Mouse (Mus musculus) heart, postnatal 0 days (tissue): ENCODE results near the gene Hmox2. TPM values are rescaled to one million over a fixed set of nuclear protein-coding genes. Genes with fewer than 3 reads are reported as not detected.

Source experiments
- ATAC-seq: fragments of 200-750 bp; cut with Nextera tagmentation; 2 replicates; pipeline ENCODE4 v1.8.0; 2017; ENCODE audit warnings: low read depth, moderate number of reproducible peaks, moderate library complexity; ENCODE audit not compliant: insufficient read depth
- DNase-seq: peaks from one replicate; pipeline ENCODE4 v3.0.0-alpha.2; 2016; ENCODE audit warnings: low spot score
- H3K27ac ChIP-seq: fragments of 300-500 bp; sonication (generic); 2 replicates; pipeline ENCODE4 v1.5.1; 2014; ENCODE audit warnings: low read depth, mild to moderate bottlenecking
- H3K27me3 ChIP-seq: fragments of 300-500 bp; sonication (generic); 2 replicates; pipeline ENCODE4 v1.6.1; 2014; ENCODE audit warnings: low read length, mixed read lengths; ENCODE audit not compliant: control insufficient read depth, insufficient read depth
- H3K36me3 ChIP-seq: fragments of 300-500 bp; sonication (generic); replicated peaks from 2 replicates; pipeline ENCODE4 v1.6.1; 2014; ENCODE audit warnings: low read length, mixed read lengths; ENCODE audit not compliant: control insufficient read depth, insufficient read depth
- H3K4me1 ChIP-seq: fragments of 300-500 bp; sonication (generic); 2 replicates; pipeline ENCODE4 v1.6.1; 2014; ENCODE audit warnings: antibody characterized with exemption; ENCODE audit not compliant: control insufficient read depth, insufficient read depth
- H3K4me2 ChIP-seq: fragments of 300-500 bp; sonication (generic); 2 replicates; pipeline ENCODE4 v1.6.1; 2014; ENCODE audit warnings: low read depth, mild to moderate bottlenecking, low read length, moderate library complexity
- H3K4me3 ChIP-seq: fragments of 300-500 bp; sonication (generic); 2 replicates; pipeline ENCODE4 v1.5.1; 2014; ENCODE audit warnings: low read depth, low read length
- H3K9ac ChIP-seq: fragments of 300-500 bp; sonication (generic); replicated peaks from 2 replicates; pipeline ENCODE4 v1.6.1; 2014; ENCODE audit warnings: low read depth, low read length, mixed read lengths
- H3K9me3 ChIP-seq: fragments of 300-500 bp; sonication (generic); replicated peaks from 2 replicates; pipeline ENCODE4 v1.6.1; 2016; ENCODE audit warnings: low read length; ENCODE audit not compliant: control insufficient read depth
- CTCF ChIP-seq: IDR thresholded peaks from 2 replicates; pipeline ENCODE4 v1.5.1; 2016; ENCODE audit warnings: antibody characterized with exemption, control low read depth, low read depth
- EP300 ChIP-seq: IDR thresholded peaks from 2 replicates; pipeline ENCODE4 v1.6.1; 2016; ENCODE audit warnings: antibody characterized with exemption, low read depth
- WGBS: fragments of 180-500 bp; shearing (Covaris S2); extraction: QIAGEN DNeasy Blood & Tissue Kit; methylation state at CpG from one replicate; pipeline ENCODE4 v1.1.7; 2014; 5-methylcytosine and 5-hydroxymethylcytosine counted together
- polyA plus RNA-seq: library from polyadenylated mRNA; unstranded; fragments of >200 nt; fragmentation: Nextera tagmentation; extraction: Ambion mirVana; gene quantifications from 2 replicates; pipeline ENCODE4 v1.2.1, GENCODE M21; 2015
- total RNA-seq: library from RNA; depleted of rRNA; stranded (reverse); fragments of >200 nt; gene quantifications from 2 replicates; pipeline ENCODE4 v1.2.3, GENCODE M21; 2014; ENCODE audit warnings: low replicate concordance; rRNA removed

Hmox2 gene
- total and polyA plus RNA-seq, 2 experiments from 2014 or later: 56.8 to 87.0 TPM

- Histone ChIP-seq H3K4me3 (peak overlapping the region; percentile 82), H3K27me3 (no peaks in the 10 kb centered on the region), H3K4me1 (peaks cover 44% of the 10 kb centered on the region), H3K36me3 (peaks cover 4% of the 10 kb centered on the region; the same call in 1 of the 2 replicates), H3K9me3 (no peaks in the 10 kb centered on the region), H3K9ac (peak overlapping the region; percentile 89), H3K4me2 (peak overlapping the region; percentile 80), H3K27ac (peak overlapping the region; percentile 97)
- peak; percentile 43 for ATAC-seq
- TF ChIP-seq EP300 (no peak), CTCF (no peak)
- 0% methylated on average over 27 of the region's 29 CpGs for WGBS
- DNase-seq: peak; percentile 38
Measured at GRCm38 (mm10) chr16:4789311-4789768, 63.2 kb downstream of the Hmox2 start.

- WGBS: 1% methylated on average over 47 of the region's 51 CpGs
- Histone ChIP-seq H3K9ac (peak within 1 kb of the TSS; percentile 89), H3K27ac (peak within 1 kb of the TSS; percentile 97), H3K36me3 (peaks cover 1% of the 10 kb centered on the region; the same call in 1 of the 2 replicates), H3K27me3 (no peaks in the 10 kb centered on the region), H3K4me1 (peaks cover 39% of the 10 kb centered on the region), H3K9me3 (no peaks in the 10 kb centered on the region), H3K4me2 (peak within 1 kb of the TSS; percentile 80), H3K4me3 (peak within 1 kb of the TSS; percentile 82)
- ATAC-seq (peak; percentile 97), DNase-seq (peak; percentile 93)
- TF ChIP-seq CTCF (no peak), EP300 (no peak)
Measured at GRCm38 (mm10) chr16:4789810-4790559, 63.8 kb downstream of the Hmox2 start, which contains the start of gene Cdip1. Gene Cdip1, minus strand, starts transcription at chr16:4790292.

- H3K9ac ChIP-seq: no peak overlapping the region
- ATAC-seq (no peak), DNase-seq (no peak)
- peaks cover 30% of the 10 kb centered on the region for H3K4me1 ChIP-seq
- no peaks in the 10 kb centered on the region for H3K9me3 ChIP-seq
- H3K4me2 ChIP-seq: no peak overlapping the region
- no peaks in the 10 kb centered on the region for H3K36me3 ChIP-seq
- no peak for TF ChIP-seq EP300
- peak; percentile 52 for TF ChIP-seq CTCF
- H3K4me3 ChIP-seq: no peak overlapping the region
- H3K27me3 ChIP-seq: no peaks in the 10 kb centered on the region
- no peak overlapping the region for H3K27ac ChIP-seq
- 43% methylated on average over 2 of the region's 2 CpGs for WGBS
Measured at GRCm38 (mm10) chr16:4791332-4791731, 65.2 kb downstream of the Hmox2 start.

DNA sequence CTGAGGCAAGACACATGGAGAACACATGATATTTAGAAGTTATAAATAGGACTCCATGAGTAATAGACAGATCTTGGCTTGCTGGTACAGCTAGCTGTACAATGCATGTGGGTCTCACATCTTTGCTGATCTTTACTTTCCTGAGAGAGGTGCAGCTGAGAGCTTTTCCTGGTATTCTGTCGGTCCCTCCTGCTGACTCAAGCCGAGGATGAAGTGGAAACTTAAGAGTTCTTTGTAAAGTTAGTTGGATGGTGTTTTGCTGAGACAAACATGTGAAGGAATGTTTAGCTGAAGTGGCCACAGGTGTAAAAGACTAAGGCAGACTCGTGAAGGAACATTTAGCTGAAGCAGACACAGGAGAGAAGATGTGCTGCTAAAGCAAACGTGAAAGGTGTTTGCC is 70.5 kb downstream of the Hmox2 start:
- Histone ChIP-seq H3K4me1 (no peaks in the 10 kb centered on the region), H3K4me3 (no peak overlapping the region), H3K9me3 (no peaks in the 10 kb centered on the region), H3K36me3 (no peaks in the 10 kb centered on the region), H3K27ac (no peak overlapping the region), H3K27me3 (no peaks in the 10 kb centered on the region), H3K9ac (no peak overlapping the region), H3K4me2 (no peak overlapping the region)
- TF ChIP-seq EP300 (no peak), CTCF (no peak)
- DNase-seq (no peak), ATAC-seq (0 out of 2 replicates have a peak, but pooled peaks have one; percentile 33)
- 67% methylated on average over 4 of the region's 4 CpGs for WGBS

Other genes with a start within 250 kb of the Hmox2 start
- gene Srl, start 184.5 kb upstream of the Hmox2 start, total RNA-seq: 910 and 974 TPM in 2 replicates
- gene Srl, start 184.5 kb upstream of the Hmox2 start, polyA plus RNA-seq: 346 and 419 TPM in 2 replicates
- gene Tfap4, start 166.5 kb upstream of the Hmox2 start, total RNA-seq: 2.6 and 6.3 TPM in 2 replicates
- 2.9 and 3.4 TPM in 2 replicates for gene Tfap4, start 166.5 kb upstream of the Hmox2 start, polyA plus RNA-seq
- 25.3 and 25.4 TPM in 2 replicates for gene Glis2, start 131.6 kb upstream of the Hmox2 start, total RNA-seq
- 11.2 and 11.8 TPM in 2 replicates for gene Glis2, start 131.6 kb upstream of the Hmox2 start, polyA plus RNA-seq
- 23.9 and 74.9 TPM in 2 replicates for gene Pam16, start 101.4 kb upstream of the Hmox2 start, total RNA-seq
- 172 and 184 TPM in 2 replicates for gene Pam16, start 101.4 kb upstream of the Hmox2 start, polyA plus RNA-seq
- gene Vasn, start 86.4 kb upstream of the Hmox2 start, total RNA-seq: 38.7 and 64.8 TPM in 2 replicates
- gene Vasn, start 86.4 kb upstream of the Hmox2 start, polyA plus RNA-seq: 8.1 and 9.3 TPM in 2 replicates
- 99.6 and 102 TPM in 2 replicates for gene Dnaja3, start 86.4 kb upstream of the Hmox2 start, total RNA-seq
- 99.5 and 103 TPM in 2 replicates for gene Dnaja3, start 86.4 kb upstream of the Hmox2 start, polyA plus RNA-seq
- gene Coro7, start 46.6 kb upstream of the Hmox2 start, total RNA-seq: 17.2 and 17.8 TPM in 2 replicates
- 8.0 and 9.9 TPM in 2 replicates for gene Coro7, start 46.6 kb upstream of the Hmox2 start, polyA plus RNA-seq
- gene Nmral1, start 7.0 kb upstream of the Hmox2 start, total RNA-seq: 12.4 and 21.1 TPM in 2 replicates
- 8.6 and 9.8 TPM in 2 replicates for gene Nmral1, start 7.0 kb upstream of the Hmox2 start, polyA plus RNA-seq
- 149 and 160 TPM in 2 replicates for gene Cdip1, start 63.9 kb downstream of the Hmox2 start, total RNA-seq
- gene Cdip1, start 63.9 kb downstream of the Hmox2 start, polyA plus RNA-seq: 121 and 123 TPM in 2 replicates
- gene 4930562C15Rik, start 109.1 kb downstream of the Hmox2 start, total RNA-seq: not detected in 2 replicates
- 0.08 and 0.12 TPM in 2 replicates for gene 4930562C15Rik, start 109.1 kb downstream of the Hmox2 start, polyA plus RNA-seq
- 11.7 and 27.6 TPM in 2 replicates for gene Ubald1, start 154.0 kb downstream of the Hmox2 start, total RNA-seq
- gene Ubald1, start 154.0 kb downstream of the Hmox2 start, polyA plus RNA-seq: 18.3 and 18.8 TPM in 2 replicates
- gene Mgrn1, start 159.9 kb downstream of the Hmox2 start, total RNA-seq: 214 and 223 TPM in 2 replicates
- gene Mgrn1, start 159.9 kb downstream of the Hmox2 start, polyA plus RNA-seq: 138 and 159 TPM in 2 replicates
- gene Nudt16l1, start 212.4 kb downstream of the Hmox2 start, total RNA-seq: 35.5 and 44.0 TPM in 2 replicates
- 96.0 and 101 TPM in 2 replicates for gene Nudt16l1, start 212.4 kb downstream of the Hmox2 start, polyA plus RNA-seq
- 18.0 and 22.7 TPM in 2 replicates for gene Anks3, start 237.8 kb downstream of the Hmox2 start, total RNA-seq
- 18.6 and 21.2 TPM in 2 replicates for gene Anks3, start 237.8 kb downstream of the Hmox2 start, polyA plus RNA-seq